Mouse (Mus musculus) stomach, embryonic 14.5 days (tissue): ENCODE measurements around the gene Olfr1279. TPM values are rescaled to one million over a fixed set of nuclear protein-coding genes. Genes with fewer than 3 reads are reported as not detected.

ENCODE experiments used
- polyA plus RNA-seq: library from polyadenylated mRNA; unstranded; fragments of >200 nt; fragmentation: Nextera tagmentation; extraction: Ambion mirVana; gene quantifications from 2 replicates; pipeline ENCODE4 v1.2.1, GENCODE M21; 2014

Gene Olfr1279
- polyA plus RNA-seq, 1 experiment from 2014 or later = not detected

Other genes starting within 250 kb of the Olfr1279 start
- gene Gm13941, start 194.7 kb upstream of the Olfr1279 start, polyA plus RNA-seq = not detected in 2 replicates
- not detected in 2 replicates for gene Gm15130, start 147.7 kb upstream of the Olfr1279 start, polyA plus RNA-seq
- not detected in 2 replicates for gene 4930430A15Rik, start 71.0 kb upstream of the Olfr1279 start, polyA plus RNA-seq
- gene Olfr1275, start 65.3 kb upstream of the Olfr1279 start, polyA plus RNA-seq = not detected in 2 replicates
- gene Olfr1276, start 46.1 kb upstream of the Olfr1279 start, polyA plus RNA-seq = not detected in 2 replicates
- not detected in 2 replicates for gene Olfr1277, start 26.5 kb upstream of the Olfr1279 start, polyA plus RNA-seq
- gene Olfr1278, start 10.5 kb upstream of the Olfr1279 start, polyA plus RNA-seq = not detected in 2 replicates
- not detected in 2 replicates for gene Olfr1280, start 13.4 kb downstream of the Olfr1279 start, polyA plus RNA-seq
- not detected in 2 replicates for gene Olfr1281, start 25.9 kb downstream of the Olfr1279 start, polyA plus RNA-seq
- not detected in 2 replicates for gene Olfr1282, start 35.4 kb downstream of the Olfr1279 start, polyA plus RNA-seq
- not detected in 2 replicates for gene Olfr1283, start 66.2 kb downstream of the Olfr1279 start, polyA plus RNA-seq
- gene Olfr1284, start 74.9 kb downstream of the Olfr1279 start, polyA plus RNA-seq = not detected in 2 replicates
- gene Olfr1286, start 122.5 kb downstream of the Olfr1279 start, polyA plus RNA-seq = not detected in 2 replicates
- gene Olfr1287, start 148.5 kb downstream of the Olfr1279 start, polyA plus RNA-seq = not detected in 2 replicates
- not detected in 2 replicates for gene Olfr1288, start 173.5 kb downstream of the Olfr1279 start, polyA plus RNA-seq
- gene Olfr1289, start 180.2 kb downstream of the Olfr1279 start, polyA plus RNA-seq = not detected in 2 replicates
- gene Olfr1290, start 193.2 kb downstream of the Olfr1279 start, polyA plus RNA-seq = not detected in 2 replicates
- gene Olfr1291-ps1, start 196.5 kb downstream of the Olfr1279 start, polyA plus RNA-seq = not detected in 2 replicates
- not detected in 2 replicates for gene Olfr1293-ps, start 224.6 kb downstream of the Olfr1279 start, polyA plus RNA-seq
- not detected in 2 replicates for gene Olfr1294, start 239.7 kb downstream of the Olfr1279 start, polyA plus RNA-seq